Mouse (Mus musculus): Measurements from ENCODE around the gene Tceal7. TPM values are rescaled to one million over a fixed set of nuclear protein-coding genes. Genes with fewer than 3 reads are reported as not detected.

The Tceal7 gene
- total and polyA plus RNA-seq, 3 experiments: not detected

- no peak overlapping the region for H3K27ac ChIP-seq (ENCODE audit: insufficient read depth, low read depth)
- peak; percentile 11 for DNase-seq (ENCODE audit: extremely low read depth)
- dilution Hi-C loops (cut with MboI; ENCODE audit: extremely low pct_ligation_motif_present, extremely low pct_unique_long_range_greater_than_20kb, low sequenced_read_pairs) (no loop called here), in situ Hi-C loops (cut with MboI; ENCODE audit: low pct_ligation_motif_present, low pct_unique_long_range_greater_than_20kb, low sequenced_read_pairs) (no loop called here)
- peak overlapping the region; percentile 90 for H3K9ac ChIP-seq (ENCODE audit: insufficient read depth, low read depth)
- peak overlapping the region; percentile 78 for H3K4me2 ChIP-seq (ENCODE audit: insufficient read depth, low read depth, poor library complexity, severe bottlenecking)
- no peaks in the 10 kb centered on the region for H3K9me3 ChIP-seq (replicated peaks; ENCODE audit: low read length)
- TF ChIP-seq ETS1 (conservative IDR thresholded peaks at IDR 0.05; ENCODE audit: low read depth, low read length) (no peak), CHD2 (IDR thresholded peaks at IDR 0.05; ENCODE audit: low read length) (0 out of 2 replicates have a peak, but pooled peaks have one; percentile 36)
- H3K36me3 ChIP-seq (replicated peaks in 1 of 2; ENCODE audit: control insufficient read depth in 1 of 2, insufficient read depth in 1 of 2, low read length in 1 of 2): peaks cover 0 to 11% of the 10 kb centered on the region in 2 experiments
- no peaks in the 10 kb centered on the region for H3K4me1 ChIP-seq (ENCODE audit: control insufficient read depth in 1 of 2, insufficient read depth in 2 of 2)
- H3K27me3 ChIP-seq (replicated peaks): no peaks in the 10 kb centered on the region
- peaks cover 6% of the 10 kb centered on the region; the same call in 1 of the 2 replicates for H3K79me2 ChIP-seq (replicated peaks; ENCODE audit: control insufficient read depth, extremely low read depth, insufficient read depth, poor library complexity, severe bottlenecking)
- H3K4me3 ChIP-seq (replicated peaks in 1 of 3; ENCODE audit: low read depth in 2 of 3, low read length in 2 of 3, poor library complexity in 1 of 3): peak overlapping the region; percentile 63 to 86 (median 76)
These were observed 31.0 kb downstream of the Tceal7 start for GRCm38 (mm10) chrX:136245521-136246071.

DNA sequence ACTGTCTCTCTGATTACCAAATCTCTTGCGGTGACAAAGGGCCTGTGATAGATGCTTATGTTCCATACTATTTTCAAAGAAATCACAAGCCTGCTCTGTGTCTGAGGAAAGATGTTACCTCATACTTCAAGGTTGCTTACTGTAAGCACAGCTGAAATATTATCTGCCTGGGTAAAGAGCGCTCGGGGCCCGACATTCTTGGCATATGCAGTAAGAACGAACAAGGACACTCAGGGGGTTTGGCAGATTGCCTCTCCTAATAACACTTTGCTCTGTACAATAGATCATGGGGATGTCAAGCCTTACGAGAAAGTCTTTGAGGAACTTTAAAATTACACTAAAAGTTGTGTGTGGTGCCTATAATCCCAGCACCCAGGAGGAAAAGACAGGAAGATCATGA lies 34.2 kb downstream of the Tceal7 start:
- H3K4me1 ChIP-seq (ENCODE audit: control insufficient read depth in 1 of 2, insufficient read depth in 2 of 2): no peaks in the 10 kb centered on the region
- no peak for TF ChIP-seq BHLHE40 (IDR thresholded peaks at IDR 0.05; ENCODE audit: low read depth, low read length)
- TF ChIP-seq RCOR1 (conservative IDR thresholded peaks at IDR 0.05; ENCODE audit: low read depth, low read length): no peak
- no peak for TF ChIP-seq RAD21 (IDR thresholded peaks at IDR 0.05; ENCODE audit: low read depth, low read length)
- no peak for TF ChIP-seq UBTF (IDR thresholded peaks at IDR 0.05; ENCODE audit: low read depth, low read length)
- TF ChIP-seq CHD1 (IDR thresholded peaks at IDR 0.05; ENCODE audit: low read depth, low read length): no peak
- TF ChIP-seq MEF2A (IDR thresholded peaks at IDR 0.05; ENCODE audit: borderline replicate concordance, low read depth, low read length): no peak
- no peak for TF ChIP-seq KAT2A (IDR thresholded peaks at IDR 0.05; ENCODE audit: insufficient replicate concordance, low read length)
- no peak for TF ChIP-seq MYC (IDR thresholded peaks at IDR 0.05; ENCODE audit: low read depth, low read length)
- TF ChIP-seq TBP (conservative IDR thresholded peaks at IDR 0.05; ENCODE audit: low read depth, low read length): no peak
- no peak for TF ChIP-seq ZMIZ1 (IDR thresholded peaks at IDR 0.05; ENCODE audit: low read depth, low read length)
- no peak for TF ChIP-seq SMC3 (IDR thresholded peaks at IDR 0.05; ENCODE audit: low read depth, low read length)
- no peak for TF ChIP-seq ELF1 (IDR thresholded peaks at IDR 0.05; ENCODE audit: low read depth, low read length)
- TF ChIP-seq MXI1 (IDR thresholded peaks at IDR 0.05; ENCODE audit: low read depth, low read length): no peak
- no peak for TF ChIP-seq PAX5 (IDR thresholded peaks at IDR 0.05; ENCODE audit: low read length)
- TF ChIP-seq ZC3H11A (IDR thresholded peaks at IDR 0.05; ENCODE audit: low read depth, low read length): no peak
- no peak for TF ChIP-seq NRF1 (IDR thresholded peaks at IDR 0.05; ENCODE audit: low read depth, low read length)
- no peak for TF ChIP-seq JUN (IDR thresholded peaks at IDR 0.05; ENCODE audit: insufficient read depth, low read depth, low read length)
- no peak for TF ChIP-seq SIN3A (IDR thresholded peaks at IDR 0.05; ENCODE audit: low read length)
- no peak for TF ChIP-seq ETS1 (conservative IDR thresholded peaks at IDR 0.05; ENCODE audit: low read depth, low read length)
- TF ChIP-seq HCFC1 (IDR thresholded peaks at IDR 0.05; ENCODE audit: low read depth, low read length): no peak
- H3K9ac ChIP-seq (ENCODE audit: insufficient read depth, low read depth): no peak overlapping the region
- peaks cover 0 to 11% of the 10 kb centered on the region in 2 experiments for H3K36me3 ChIP-seq (replicated peaks in 1 of 2; ENCODE audit: control insufficient read depth in 1 of 2, insufficient read depth in 1 of 2, low read length in 1 of 2)
- no peak for DNase-seq (ENCODE audit: extremely low read depth)
- dilution Hi-C loops (cut with MboI; ENCODE audit: extremely low pct_ligation_motif_present, extremely low pct_unique_long_range_greater_than_20kb, low sequenced_read_pairs) (no loop called here), in situ Hi-C loops (cut with MboI; ENCODE audit: low pct_ligation_motif_present, low pct_unique_long_range_greater_than_20kb, low sequenced_read_pairs) (no loop called here)
- no peaks in the 10 kb centered on the region for H3K27me3 ChIP-seq (replicated peaks)
- H3K79me2 ChIP-seq (replicated peaks; ENCODE audit: control insufficient read depth, extremely low read depth, insufficient read depth, poor library complexity, severe bottlenecking): peaks cover 6% of the 10 kb centered on the region; the same call in 1 of the 2 replicates
- no peak overlapping the region for H3K4me2 ChIP-seq (ENCODE audit: insufficient read depth, low read depth, poor library complexity, severe bottlenecking)
- no peak overlapping the region for H3K4me3 ChIP-seq (replicated peaks in 1 of 3; ENCODE audit: low read depth in 2 of 3, low read length in 2 of 3, poor library complexity in 1 of 3)
- no peaks in the 10 kb centered on the region for H3K9me3 ChIP-seq (replicated peaks; ENCODE audit: low read length)
- no peak overlapping the region for H3K27ac ChIP-seq (ENCODE audit: insufficient read depth, low read depth)

All from CH12.LX (cell line).